Mouse (Mus musculus) right cerebral cortex, postnatal 14 days (tissue): ENCODE results near the gene Pde4d.
"Not testable (repeated sequence)": the region's sequence is repeated elsewhere in the genome, so short reads cannot be mapped to it uniquely, and the experiment has no call there.

Source experiments
- DNase-seq: peaks from one replicate; pipeline ENCODE4 v3.0.0; 2022

Pde4d gene

DNA sequence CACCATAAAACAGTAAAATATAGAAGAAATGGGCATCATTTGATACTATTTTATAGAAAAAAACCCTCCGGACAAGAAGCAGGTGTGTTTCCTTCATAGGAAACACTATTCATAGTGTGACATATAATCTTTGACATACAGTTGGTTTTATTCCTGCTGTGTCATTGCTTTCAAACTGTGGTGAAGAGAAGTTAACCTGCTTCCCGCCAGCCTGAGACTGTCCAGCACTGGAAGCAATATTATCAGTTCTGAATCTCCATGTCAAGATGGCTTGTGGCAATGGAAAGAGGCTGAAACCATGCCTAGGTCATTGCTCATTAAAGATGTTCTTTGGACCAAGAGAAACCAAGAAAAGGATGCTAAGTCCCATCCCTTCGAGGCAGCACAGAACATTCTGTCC lies 265.3 kb downstream of the Pde4d start:
- no peak for DNase-seq

DNA sequence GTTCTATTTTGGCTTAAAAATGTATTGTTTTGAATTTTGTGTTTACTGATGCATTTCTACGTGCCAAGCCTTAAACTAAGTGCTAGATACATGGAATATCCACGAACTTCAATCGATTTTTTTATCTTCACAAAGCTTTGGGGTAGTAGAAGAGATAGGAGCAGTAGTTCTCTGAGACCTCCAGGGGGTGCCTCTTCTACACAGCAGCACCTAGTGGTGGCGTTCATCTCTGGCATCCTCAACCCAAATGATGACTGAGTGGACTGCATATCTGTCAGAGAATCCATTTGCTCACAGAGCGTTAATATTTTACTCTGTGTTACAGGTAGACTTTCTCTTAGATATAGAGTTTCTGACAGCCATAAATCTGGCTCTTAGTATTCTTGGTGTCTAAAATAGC lies 272.5 kb downstream of the Pde4d start:
- peak; percentile 20 for DNase-seq

DNA sequence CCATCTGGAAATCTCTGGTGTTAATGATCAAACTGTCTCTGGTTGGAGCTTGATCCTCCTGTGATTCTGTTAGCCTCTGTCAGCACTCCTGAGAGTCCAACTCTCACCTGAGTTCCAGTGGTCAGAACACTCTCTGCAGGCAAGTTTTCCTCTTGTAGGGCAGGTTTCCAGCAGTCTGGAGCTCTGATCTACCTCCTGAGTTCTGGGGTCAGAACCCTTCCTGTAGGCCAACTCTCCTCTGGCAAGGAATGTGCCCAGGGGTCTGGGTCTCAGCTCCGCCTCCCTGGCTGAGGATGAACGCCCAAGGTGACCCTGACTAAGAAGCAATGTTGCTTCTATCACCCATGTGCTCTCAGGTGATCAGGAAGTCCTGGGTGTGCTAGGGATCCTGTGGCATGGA lies 284.6 kb downstream of the Pde4d start:
- DNase-seq, result not testable (repeated sequence)

DNA sequence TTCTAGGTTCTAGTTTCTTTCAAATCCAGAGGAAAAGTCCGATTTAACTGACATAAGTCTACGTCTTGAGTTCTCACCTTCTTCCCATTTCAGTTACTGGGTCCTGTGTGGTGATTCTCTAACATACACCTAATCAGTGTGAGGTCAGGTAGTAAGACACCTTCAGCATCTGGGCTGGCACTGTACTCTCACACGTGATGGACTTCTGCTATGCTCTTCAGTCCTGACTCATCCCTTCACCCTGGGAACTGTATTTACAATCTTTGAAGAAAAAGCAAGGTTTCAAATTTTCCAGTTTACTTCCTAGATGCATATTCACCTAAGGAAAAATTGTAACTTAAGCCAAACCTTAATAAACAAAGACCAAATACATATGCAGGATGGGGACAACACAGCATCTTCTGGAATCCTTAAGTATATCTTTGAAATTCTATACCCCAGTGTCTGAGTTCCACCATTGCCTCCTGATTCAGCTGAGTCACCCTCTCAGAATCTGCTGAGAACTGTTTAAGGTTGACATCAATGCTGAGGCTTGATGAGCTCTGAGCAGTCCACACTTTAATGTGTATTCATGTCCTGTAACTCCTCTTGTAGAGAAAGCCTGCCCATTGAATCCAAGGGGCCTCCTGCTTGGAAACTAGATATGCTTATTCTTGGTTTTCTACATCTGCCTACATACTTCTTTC lies 301.6 kb downstream of the Pde4d start:
- DNase-seq, result no peak

DNA sequence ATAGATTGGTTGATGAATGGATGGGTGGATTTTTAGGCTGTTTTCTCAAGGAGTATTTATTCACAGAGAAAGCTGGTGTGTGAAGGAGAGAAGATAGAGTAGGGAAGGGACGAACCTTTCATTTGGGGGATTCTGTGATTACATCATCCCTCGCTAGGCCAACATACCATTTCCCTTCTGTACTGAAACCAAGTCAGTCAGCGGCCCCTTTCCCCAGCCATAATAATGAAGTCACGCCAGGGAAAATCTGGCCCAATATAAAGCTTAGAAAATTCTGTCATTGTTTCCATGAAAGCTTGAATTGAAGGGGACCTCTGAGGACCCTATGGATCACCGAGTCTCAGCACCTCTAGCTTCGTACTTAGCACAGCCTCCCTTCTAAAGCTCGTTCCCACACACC lies 307.7 kb downstream of the Pde4d start:
- no peak for DNase-seq

DNA sequence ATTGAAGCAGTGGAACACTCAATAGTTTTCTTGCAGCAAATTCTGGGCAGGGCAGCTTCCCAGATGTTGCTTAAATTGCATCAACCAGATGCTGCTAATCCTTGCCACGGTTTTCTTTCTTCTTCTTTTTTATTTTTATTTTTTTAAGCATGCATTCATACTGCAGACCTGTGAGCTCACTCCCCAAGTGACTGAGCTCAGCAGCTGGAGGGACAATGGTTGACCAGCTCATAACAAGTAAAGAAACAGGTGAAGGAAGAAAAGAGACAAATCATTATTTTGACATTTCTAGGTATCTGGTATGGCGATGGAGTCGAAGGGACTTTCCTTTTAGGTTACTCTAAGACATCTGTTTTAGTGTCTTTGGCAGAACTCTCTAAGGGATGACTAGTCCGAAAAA lies 308.6 kb downstream of the Pde4d start:
- no peak for DNase-seq

DNA sequence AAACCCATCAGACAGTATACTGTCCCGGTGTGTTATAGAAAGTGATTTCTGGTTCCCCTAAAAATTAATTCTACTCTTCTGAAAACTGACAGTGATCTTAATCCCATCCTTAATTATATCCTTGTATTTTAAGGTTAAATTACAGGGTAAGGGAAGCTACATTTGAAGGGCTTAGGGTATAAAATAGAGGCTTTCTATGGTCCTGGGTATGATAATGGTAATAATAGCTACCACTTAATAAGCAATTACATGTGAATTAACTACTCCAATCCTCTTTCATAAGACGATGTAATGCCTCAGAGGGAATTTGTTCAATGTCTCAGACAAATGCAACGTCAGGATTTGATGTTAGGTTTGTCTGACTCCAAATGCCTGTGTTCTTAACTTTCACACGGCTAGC lies 309.4 kb downstream of the Pde4d start:
- no peak for DNase-seq

DNA sequence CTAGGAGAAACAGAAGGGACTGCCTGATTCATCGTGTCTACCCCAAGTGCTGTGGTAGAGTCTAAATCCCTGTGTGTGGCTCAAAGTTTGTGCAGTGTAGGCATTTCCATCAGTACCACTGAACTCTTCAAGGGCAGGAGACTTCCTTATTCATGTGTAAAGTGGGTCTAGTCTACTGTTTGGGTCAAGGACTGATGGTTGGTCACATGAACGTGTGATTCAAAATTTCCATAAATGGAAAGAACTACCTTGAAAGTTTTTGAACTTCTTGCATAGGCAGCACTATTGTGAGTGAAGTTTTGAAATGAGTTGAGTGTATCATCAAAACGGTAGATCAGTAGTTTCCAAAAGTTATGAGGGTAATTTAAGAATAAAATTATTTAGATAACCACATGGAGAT lies 313.5 kb downstream of the Pde4d start:
- no peak for DNase-seq

DNA sequence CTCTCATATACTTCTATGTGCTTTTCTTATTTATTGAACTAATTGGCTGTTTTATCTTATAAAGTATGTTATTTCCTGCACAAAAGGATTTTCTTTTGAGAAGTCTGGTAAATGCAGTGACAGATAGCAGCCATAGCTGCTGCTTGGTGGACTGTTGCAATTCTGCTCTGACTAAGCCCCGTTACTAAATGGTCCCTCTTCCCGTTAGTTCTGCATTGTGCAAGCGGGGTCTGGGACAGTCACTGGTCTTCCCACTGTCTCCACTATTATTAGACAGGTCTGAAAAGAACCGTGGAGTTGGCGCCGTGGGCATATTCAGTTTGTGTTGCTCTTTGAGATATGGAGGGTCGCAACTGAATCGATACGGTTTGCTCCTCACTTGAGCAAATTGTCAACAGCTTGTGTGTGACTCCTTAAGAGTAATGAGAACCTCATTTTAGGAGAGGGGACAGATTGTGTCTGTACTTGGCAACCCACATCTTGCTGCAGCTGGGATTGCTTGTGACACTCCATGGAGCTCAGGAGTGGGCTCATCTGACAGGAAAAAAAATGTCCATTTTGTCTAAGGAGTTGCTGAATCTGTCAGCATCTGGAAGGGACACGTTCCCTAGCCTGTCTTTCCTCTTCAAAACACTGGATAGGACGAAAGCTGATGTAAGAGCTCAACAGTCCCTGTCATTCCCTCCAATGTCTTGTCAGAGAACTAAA lies 316.4 kb downstream of the Pde4d start:
- no peak for DNase-seq

DNA sequence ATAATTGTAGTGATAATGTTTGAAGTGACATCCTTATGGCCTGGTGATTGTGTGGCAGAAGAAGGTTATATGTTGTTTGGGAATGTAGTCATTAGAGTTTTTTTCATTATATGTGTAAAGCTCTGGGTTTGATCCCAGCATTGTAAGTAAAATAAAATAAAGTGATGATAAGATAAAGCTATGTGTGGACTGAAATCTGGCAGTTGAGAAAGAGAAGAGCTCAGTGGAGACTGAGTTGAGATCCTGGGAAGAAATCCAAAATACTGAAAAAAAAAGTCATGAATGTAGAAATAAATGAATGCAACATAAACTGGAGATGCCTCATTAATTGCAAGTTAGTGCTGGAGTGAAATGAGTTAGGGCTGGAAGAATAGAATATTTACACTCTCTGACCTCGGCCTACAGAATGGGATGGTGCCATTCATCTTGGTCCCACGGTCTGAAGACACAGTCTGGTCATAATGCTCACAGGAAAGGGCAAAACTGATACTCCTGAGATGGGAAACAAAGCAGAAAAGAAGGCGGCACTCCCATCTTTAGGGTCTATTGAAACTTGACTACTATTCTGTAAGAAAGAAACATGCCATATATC lies 319.8 kb downstream of the Pde4d start:
- no peak for DNase-seq

DNA sequence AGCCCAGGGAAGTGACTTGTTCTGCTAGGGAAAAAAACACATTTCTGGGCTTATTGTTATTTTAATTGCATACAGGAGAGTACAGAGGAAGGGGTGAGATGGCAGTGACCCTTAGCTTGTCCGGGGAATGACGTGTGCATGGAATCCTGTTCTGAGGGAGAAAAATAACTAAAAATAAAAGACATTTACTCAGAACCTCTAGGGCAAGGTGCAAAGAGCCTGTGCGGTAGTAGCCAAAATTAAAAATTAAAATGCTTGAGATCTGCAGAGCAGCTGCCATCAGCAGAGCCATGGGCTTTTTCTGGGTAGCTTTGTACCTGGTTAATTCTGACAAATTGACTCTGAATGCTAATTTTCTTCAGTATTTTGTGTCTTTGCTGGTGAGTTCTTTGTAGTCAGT lies 322.6 kb downstream of the Pde4d start:
- no peak for DNase-seq

DNA sequence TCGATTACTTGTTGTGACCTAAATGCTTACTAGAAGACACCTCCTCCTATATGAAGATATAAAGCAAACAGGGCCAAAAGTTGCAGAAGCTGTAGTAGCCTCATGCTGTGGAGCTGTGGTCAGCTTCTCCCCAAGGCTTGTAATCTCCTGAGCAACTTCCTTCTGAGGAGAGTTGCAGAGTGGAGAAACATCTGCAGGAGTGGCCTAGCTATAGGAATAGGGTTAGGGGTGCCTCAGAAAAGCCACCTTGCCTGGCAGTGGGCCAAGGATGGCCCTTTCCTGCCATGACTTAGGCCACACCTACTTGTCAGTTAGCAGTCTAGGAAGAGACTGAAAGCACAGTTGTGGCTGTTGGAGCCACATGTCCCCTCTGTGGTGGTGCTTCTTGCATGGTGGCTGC lies 325.2 kb downstream of the Pde4d start:
- no peak for DNase-seq

DNA sequence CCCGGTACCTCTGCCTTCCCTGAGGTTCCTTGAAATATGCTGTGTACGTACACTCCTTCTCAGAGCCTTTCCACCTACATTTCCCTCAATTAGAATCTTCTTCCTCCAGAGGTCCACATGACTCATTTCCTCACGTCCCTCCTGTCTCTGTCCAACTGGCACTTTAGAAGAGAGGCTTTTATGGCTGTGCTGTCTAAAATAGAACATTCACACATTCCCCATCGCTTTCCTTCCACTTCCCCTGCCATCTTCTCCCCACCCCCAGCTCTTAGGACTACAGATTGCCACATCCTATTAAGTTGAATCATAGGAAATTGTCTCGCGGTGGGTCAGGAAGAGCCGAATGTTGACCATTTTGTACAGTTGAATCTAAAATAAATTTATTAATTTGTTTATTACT lies 326.1 kb downstream of the Pde4d start:
- DNase-seq, result no peak

DNA sequence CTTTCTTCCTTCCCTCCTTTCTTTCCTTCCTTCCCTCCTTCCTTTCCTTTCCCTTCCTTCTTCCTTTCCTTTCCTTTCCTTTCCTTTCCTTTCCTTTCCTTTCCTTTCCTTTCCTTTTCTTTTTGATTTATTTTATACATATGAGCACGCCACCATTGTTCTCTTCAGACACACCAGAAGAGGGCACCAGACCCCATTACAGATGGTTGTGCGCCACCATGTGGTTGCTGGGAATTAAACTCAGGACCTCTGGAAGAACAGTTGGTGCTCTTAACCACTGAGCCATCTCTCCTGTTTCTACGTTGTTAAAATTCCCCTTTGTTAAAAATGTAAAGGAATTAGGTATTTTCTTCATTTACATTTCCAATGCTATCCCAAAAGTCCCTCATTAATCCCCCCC lies 347.9 kb downstream of the Pde4d start:
- DNase-seq, result not testable (repeated sequence)

DNA sequence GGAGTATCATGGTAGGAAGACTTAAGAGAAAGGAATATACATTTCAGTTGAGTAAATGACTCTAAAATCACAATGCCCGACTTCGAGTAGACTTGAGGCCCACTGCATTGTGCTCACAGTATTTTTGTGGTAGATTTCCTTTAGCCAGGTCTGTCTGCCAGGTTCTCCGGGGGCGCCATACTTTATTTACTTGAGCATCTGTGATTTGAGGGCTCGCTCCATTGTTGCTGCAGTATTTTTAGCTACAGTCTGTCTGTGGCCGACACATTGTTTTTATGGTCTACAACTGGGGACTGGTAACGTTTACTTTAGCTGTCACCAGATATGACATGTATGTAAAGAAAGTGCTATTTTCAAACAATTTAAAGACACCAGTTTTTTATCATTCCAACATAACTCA lies 359.4 kb downstream of the Pde4d start:
- DNase-seq, result no peak

DNA sequence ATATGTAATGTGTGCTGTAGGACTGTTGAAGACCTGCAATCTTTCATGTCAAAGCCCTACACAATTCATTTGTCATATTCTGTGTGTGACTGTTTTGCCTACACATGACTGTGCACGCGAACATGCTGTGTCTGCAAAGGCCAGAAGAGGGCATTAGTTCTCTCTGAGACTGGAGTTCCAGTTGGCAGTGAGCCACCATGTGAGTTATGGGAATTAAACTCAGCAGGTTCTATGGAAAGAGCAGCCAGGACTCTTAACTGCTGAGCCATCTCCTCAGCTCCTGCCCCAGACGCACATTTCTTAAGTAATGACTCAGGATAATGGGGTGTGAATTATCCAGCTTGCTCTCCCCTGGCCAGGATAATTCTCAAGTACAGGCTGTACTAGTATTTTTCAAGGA lies 363.2 kb downstream of the Pde4d start:
- peak; percentile 46 for DNase-seq

DNA sequence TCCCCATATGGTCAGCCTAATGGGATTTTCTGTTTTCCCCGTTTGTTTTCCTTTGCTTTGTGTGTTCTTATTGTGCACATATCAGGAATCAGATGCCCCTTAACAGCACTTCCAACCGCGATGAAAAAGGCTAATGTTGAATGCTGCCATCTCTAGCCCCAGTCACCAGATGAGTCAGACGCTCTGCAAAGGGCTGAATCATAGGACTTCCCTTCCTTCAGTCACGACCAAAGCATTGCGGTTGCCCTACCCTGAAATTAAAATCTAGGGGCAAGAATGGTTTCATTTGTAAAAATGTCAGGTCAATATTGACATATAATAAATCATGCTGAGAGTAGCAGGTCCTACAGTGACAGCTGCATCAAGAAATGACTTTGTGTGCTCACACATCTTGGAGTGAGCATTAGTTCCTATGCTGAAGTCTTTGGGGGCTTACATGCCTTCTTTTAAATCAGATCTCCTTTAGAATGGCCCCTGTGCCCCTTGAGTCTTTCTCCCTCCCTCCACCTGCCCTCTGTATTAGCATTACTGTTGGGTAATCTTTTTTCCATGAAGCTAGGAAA lies 370.2 kb downstream of the Pde4d start:
- no peak for DNase-seq

DNA sequence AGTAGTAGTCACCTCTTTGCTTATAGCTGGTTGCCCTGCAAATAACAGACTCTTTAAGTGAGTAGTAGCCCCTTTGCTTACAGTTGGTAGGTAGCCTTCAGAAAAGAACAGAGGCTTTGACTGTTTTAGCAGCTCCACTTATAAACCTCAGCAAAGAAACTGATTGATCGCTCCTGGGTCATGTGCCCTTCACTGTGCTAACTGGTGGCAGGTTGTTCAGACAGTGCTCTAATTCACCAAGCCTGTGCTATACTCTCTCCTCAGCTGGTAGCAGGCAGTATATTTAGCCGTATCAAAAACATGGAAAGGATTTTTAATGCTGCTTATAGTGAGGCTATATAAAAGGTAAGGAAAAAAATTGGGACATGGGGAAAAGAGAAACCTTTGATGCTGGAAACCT lies 370.7 kb downstream of the Pde4d start:
- no peak for DNase-seq

DNA sequence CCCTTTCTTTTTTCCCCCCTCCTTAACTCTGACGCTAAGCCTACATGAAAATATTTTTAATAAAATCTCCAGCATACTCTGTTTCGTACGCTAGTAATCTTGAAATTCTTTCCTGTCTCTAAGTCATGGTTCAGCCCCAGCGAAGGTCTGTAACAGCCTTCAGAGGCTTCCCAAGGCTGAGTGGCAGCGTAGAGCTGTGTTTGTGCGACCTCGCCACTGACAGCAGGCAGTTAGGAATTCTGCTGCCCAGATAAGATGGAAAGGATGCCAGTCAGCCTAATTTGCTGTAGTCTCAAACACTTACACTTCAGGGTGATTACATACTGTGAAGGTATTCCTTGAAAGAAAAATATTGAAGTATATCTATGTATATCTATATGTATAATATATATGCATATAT lies 371.5 kb downstream of the Pde4d start:
- DNase-seq, result no peak

DNA sequence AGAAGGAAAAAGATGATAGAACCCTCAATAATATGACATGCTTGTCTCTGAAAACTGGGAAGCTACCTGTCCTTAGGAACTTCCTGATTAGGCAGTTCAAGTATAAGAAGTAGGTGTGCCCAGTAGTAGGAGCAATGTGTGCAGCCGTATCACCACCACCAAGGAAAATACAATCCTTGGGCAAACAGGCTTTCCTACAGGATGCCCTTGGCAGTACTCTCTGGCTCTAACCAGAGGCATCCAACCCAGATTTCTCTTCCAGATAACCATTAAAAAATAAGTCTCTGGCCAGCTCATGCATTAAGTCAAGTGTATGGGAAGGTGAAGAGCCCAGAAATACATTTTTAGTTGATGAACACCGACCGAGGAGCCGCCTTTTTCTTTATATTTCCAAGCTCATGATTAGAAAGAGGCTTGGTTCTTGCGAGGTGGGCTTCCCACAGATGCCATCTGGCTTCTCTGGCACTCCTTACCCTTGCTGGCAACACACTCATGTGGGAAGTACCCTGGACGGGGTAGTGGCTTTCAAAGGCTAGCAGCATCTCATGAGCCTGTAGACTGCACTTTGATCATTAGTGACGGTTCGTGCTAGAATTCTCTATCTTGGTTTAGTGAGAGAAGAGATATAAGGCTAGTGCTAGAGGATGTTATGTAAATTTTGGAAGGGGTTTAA lies 375.0 kb downstream of the Pde4d start:
- DNase-seq, result no peak

DNA sequence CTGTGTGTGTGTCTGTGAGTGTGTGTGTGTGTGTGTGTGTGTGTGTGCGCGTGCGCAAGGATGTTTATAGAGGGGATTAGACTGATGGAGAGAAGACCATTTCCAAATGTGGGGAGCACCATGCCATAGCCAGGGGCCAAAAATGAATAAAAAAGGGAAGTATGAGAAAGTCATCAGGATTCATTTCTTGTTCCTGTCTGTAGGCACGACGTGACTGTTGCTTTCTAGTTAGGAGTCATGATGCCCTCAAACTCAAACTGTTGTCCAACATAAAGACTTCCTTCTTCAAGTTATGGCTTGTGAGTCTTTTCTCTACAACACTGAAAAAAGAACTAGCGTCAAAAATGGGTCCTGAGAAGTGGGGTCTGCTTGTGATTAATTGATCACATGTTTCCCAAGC lies 375.8 kb downstream of the Pde4d start:
- no peak for DNase-seq

DNA sequence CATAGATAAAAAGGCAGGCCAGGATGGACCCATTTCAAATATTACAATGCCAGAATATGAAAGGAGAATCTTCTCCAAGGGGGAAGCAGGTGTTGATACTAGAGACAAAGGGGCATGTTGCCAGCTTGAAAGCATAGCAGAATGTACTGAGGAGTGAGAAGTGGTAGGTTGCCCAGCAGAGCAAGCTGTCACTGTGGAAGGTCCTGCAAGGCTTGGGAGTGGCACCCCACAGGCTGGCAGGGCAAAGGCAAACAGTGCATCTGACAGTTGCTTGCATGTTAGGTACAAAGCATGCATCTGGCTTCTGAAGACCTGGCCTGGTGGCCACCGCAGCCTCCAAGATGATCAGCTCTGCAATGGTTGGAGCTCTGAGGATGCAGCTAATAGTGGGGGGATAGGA lies 384.4 kb downstream of the Pde4d start:
- DNase-seq, result no peak

DNA sequence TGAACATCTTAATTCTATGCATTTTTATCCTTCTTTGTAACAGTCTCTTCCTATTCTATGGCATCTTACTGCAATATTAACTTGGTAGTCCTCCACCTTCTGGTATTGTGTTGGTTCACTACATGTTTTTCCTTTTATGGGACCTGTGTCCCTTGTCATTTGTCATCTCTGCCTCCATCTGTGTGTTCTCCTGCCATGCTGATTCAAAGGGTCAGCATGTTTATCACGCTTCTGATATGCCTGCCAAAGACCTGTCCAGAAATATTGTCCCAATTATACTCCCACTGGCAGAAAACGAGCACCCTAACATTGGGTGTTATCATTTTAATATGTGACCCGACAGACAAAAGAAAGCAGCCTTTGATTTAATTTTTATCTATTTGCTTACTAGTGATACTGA lies 386.6 kb downstream of the Pde4d start:
- DNase-seq, result no peak

DNA sequence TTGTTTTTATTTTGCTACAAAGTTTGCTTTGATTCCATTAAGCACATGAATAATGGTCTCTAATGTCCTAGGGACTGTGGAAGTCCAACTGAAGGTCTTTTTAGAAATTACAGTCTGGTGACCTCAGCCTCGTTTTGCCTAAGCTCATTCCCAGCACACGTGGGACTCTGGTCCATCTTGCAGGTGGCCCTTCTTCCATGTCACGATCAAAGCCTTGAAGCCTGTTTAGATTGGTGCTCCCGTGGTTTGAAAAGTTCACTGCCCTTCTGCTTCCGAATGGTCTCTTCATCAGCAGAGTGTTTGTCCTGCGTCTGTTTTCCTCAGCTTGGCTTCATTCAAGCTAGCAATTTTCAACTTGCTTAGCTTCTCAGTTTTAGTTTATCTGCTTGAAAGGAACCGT lies 389.4 kb downstream of the Pde4d start:
- no peak for DNase-seq
